Mouse (Mus musculus) midbrain, embryonic 15.5 days (tissue): ENCODE results near the gene Tspan11. TPM values are rescaled to one million over a fixed set of nuclear protein-coding genes. Genes with fewer than 3 reads are reported as not detected.

ENCODE experiments used
- ATAC-seq: fragments of 200-750 bp; cut with Nextera tagmentation; replicated peaks from 2 replicates; pipeline ENCODE4 v1.8.0; 2017; ENCODE audit warnings: moderate TSS enrichment
- H3K27ac ChIP-seq: fragments of 300-500 bp; sonication (generic); 2 replicates; pipeline ENCODE4 v1.5.1; 2015; ENCODE audit warnings: mild to moderate bottlenecking, inconsistent platforms
- H3K27me3 ChIP-seq: fragments of 300-500 bp; sonication (generic); replicated peaks from 2 replicates; pipeline ENCODE4 v1.6.1; 2015; ENCODE audit warnings: inconsistent platforms
- H3K36me3 ChIP-seq: fragments of 300-500 bp; sonication (generic); replicated peaks from 2 replicates; pipeline ENCODE4 v1.6.1; 2015; ENCODE audit warnings: inconsistent platforms
- H3K4me1 ChIP-seq: fragments of 300-500 bp; sonication (generic); 2 replicates; pipeline ENCODE4 v1.6.1; 2015; ENCODE audit warnings: inconsistent platforms
- H3K4me2 ChIP-seq: fragments of 300-500 bp; sonication (generic); 2 replicates; pipeline ENCODE4 v1.6.1; 2015; ENCODE audit warnings: inconsistent platforms, mild to moderate bottlenecking, moderate library complexity
- H3K4me3 ChIP-seq: fragments of 300-500 bp; sonication (generic); 2 replicates; pipeline ENCODE4 v1.5.1; 2015; ENCODE audit warnings: mild to moderate bottlenecking, inconsistent platforms
- H3K9ac ChIP-seq: fragments of 300-500 bp; sonication (generic); 2 replicates; pipeline ENCODE4 v1.6.1; 2015; ENCODE audit warnings: mild to moderate bottlenecking, inconsistent platforms
- H3K9me3 ChIP-seq: fragments of 300-500 bp; sonication (generic); 2 replicates; pipeline ENCODE4 v1.6.1; 2016; ENCODE audit warnings: inconsistent platforms
- WGBS: fragments of 180-500 bp; shearing (Covaris S2); methylation state at CpG from one replicate; pipeline ENCODE4 v1.1.7; 2015; ENCODE audit warnings: mixed read lengths; 5-methylcytosine and 5-hydroxymethylcytosine counted together
- polyA plus RNA-seq: library from polyadenylated mRNA; unstranded; fragments of >200 nt; fragmentation: Nextera tagmentation; extraction: Ambion mirVana; gene quantifications from 2 replicates; pipeline ENCODE4 v1.2.1, GENCODE M21; 2015

Tspan11 gene
- polyA plus RNA-seq, 1 experiment from 2014 or later = 4.8 TPM

DNA sequence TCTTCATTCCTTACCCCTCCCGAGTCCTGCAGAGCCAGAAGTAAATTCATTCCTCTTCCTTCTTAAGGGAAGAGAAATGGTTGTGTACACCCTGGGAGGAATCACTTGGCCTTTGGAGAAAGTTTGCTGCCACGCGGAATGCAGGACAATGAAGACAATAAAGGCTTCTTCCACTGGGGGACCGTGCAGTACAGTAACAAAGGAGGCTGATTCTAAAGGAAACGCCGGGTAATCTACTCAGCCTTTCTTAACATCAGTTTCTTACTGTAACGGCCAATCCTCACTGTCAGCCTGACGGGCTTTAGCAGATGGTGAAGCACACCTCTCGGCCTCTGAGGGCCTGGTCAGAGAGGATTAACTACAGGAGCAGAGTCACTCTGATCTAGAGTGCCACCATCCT is 25.4 kb upstream of the Tspan11 start:
- H3K27me3 ChIP-seq = no peaks in the 10 kb centered on the region
- no peaks in the 10 kb centered on the region for H3K36me3 ChIP-seq
- no peak overlapping the region for H3K9ac ChIP-seq
- H3K4me1 ChIP-seq = no peaks in the 10 kb centered on the region
- H3K4me2 ChIP-seq = no peak overlapping the region
- H3K27ac ChIP-seq = no peak overlapping the region
- H3K4me3 ChIP-seq = no peak overlapping the region
- no peaks in the 10 kb centered on the region for H3K9me3 ChIP-seq
- ATAC-seq = no peak
- WGBS = 27% methylated on average over 9 of the region's 9 CpGs

DNA sequence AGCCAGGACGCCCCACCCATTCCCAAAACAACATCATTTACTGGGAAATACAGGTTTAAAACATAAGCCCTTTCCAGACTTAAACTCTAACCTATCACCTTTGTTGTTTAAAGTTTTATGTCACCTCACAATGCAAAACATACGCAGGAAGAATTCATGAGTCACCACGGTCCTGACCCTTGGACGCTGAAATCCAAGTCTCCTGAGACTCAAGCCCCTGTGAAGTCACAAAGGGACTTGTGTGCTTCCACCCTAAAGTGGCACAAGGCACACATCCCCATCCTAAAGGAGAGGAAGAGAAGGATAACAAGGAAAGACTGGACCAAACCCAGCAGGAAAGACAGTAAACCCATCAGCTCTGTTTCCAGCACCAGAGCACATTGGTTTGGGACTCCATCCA is 22.0 kb upstream of the Tspan11 start:
- Histone ChIP-seq H3K9ac (no peak overlapping the region), H3K36me3 (no peaks in the 10 kb centered on the region), H3K4me2 (no peak overlapping the region), H3K9me3 (no peaks in the 10 kb centered on the region), H3K4me3 (no peak overlapping the region), H3K27me3 (no peaks in the 10 kb centered on the region), H3K27ac (no peak overlapping the region), H3K4me1 (no peaks in the 10 kb centered on the region)
- ATAC-seq = no peak
- WGBS = 81% methylated on average over 4 of the region's 4 CpGs

DNA sequence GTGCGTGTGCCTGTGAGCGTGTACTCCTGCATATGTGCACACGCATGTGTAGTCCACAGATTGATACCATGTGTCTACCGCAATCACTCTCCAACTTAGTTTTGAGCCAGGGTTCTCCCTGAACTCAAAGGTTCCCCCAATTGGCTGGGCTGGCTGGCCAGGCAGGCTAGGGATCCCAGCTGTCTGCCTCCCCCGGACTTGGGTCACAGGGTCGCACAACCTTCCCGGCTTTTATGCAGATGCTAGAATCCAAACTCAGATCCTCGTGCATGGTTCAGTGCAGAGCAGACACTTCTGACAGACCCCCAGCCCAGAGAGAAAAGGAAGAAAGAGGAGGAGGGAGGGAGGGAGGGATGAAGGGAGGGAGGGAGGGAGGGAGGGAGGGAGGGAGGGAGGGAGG is 18.8 kb upstream of the Tspan11 start:
- no peak for ATAC-seq
- no peaks in the 10 kb centered on the region for H3K4me1 ChIP-seq
- H3K9ac ChIP-seq = no peak overlapping the region
- no peaks in the 10 kb centered on the region for H3K9me3 ChIP-seq
- no peak overlapping the region for H3K4me3 ChIP-seq
- no peaks in the 10 kb centered on the region for H3K36me3 ChIP-seq
- WGBS = 61% methylated on average over 8 of the region's 8 CpGs
- no peak overlapping the region for H3K27ac ChIP-seq
- no peaks in the 10 kb centered on the region for H3K27me3 ChIP-seq
- no peak overlapping the region for H3K4me2 ChIP-seq

DNA sequence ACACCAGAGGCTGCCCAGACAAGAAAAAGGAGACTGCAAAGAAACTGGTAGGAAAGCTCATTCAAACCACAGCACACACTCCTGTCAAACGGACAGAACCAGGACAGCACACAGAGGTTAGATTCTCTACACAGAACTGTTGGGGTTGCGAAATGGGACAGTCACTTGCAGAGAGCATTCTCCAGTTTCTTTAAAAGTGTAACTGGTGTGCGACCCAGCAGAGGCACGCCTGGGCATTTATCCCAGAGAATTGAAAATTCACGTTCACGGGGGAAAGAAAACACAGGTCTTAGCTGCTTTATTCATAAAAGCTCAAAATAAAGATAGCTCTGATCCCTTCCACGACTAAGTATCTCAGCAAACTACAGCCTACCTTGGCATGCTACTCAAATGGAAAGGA is 18.3 kb upstream of the Tspan11 start:
- H3K4me1 ChIP-seq = no peaks in the 10 kb centered on the region

DNA sequence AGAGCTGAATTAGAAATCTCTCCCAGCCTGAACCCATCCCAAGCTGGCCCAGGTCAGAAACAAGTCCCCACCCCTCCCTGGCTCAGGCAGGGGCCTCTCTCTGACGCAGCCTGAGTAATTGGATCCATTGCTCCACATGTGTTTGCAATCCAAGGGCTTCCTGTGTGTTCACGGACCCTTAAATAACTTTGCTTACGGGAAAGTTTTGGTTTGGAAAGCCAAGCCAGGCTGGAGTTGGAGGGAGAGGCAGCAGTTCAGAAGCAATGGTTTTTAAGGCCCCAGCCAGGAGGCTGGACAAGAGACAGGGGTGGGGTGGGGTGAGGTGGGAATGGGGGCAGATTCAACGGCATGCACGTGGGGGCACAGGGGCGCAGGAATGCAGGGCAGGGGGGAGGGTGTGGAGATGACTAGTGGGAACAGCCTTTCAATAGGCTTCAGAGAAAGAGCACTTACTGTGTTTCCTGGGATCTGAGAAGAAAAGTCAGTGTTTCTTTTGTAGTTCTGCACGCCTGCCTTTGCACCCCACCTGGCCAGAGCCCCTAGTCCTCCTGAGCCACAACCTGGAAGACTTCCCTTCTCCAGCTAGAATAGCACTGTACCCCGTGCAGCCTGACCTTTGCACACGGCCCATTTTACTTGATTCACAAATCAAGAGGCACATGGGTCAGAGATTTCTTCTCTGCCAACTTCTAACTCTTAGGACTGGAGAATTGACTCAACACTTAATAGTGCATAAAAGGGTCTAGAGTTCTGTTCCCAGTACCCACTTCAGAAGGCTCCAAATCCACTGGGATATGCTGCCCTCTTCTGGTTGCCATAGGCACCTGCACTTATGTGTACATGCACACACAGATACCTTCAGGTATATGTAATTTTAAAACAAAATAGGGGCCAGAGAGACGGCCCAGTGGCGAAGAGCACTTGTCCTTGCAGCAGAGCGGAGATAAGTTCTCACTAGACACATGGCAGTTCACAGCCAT is 16.8 kb upstream of the Tspan11 start:
- Histone ChIP-seq H3K9ac (no peak overlapping the region), H3K27me3 (no peaks in the 10 kb centered on the region), H3K27ac (no peak overlapping the region), H3K9me3 (no peaks in the 10 kb centered on the region), H3K4me3 (no peak overlapping the region), H3K36me3 (no peaks in the 10 kb centered on the region), H3K4me2 (no peak overlapping the region), H3K4me1 (no peaks in the 10 kb centered on the region)
- WGBS = 81% methylated on average over 12 of the region's 12 CpGs
- ATAC-seq = no peak

More for the DNA sequence above, 18.3 kb upstream of the Tspan11 start:
- Histone ChIP-seq H3K27me3 (no peaks in the 10 kb centered on the region), H3K36me3 (no peaks in the 10 kb centered on the region), H3K9ac (no peak overlapping the region), H3K27ac (no peak overlapping the region), H3K4me3 (no peak overlapping the region), H3K4me2 (no peak overlapping the region), H3K9me3 (no peaks in the 10 kb centered on the region)
- WGBS = 81% methylated on average over 7 of the region's 7 CpGs
- ATAC-seq = no peak

DNA sequence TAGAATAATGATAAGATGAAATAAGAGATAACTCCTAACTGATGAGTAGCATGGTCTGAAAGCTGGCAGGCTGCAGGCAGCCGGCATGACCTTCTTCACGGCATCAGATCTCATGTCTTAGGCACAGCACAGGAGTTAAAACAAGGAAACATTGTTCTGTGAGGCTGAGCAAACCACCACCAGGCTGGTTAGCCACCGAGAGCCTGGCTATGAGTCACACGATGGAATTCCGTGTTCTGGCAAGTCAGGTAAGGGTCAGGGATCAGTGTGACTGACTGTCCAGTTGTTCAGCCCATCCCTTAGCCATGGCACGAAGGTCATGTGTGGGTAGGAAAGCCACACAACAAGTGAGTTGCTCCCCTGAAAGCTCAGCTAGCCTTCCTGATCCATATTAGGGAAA is 16.0 kb upstream of the Tspan11 start:
- H3K4me1 ChIP-seq = no peaks in the 10 kb centered on the region
- no peak overlapping the region for H3K9ac ChIP-seq
- ATAC-seq = no peak
- no peaks in the 10 kb centered on the region for H3K27me3 ChIP-seq
- 93% methylated on average over 6 of the region's 6 CpGs for WGBS
- no peak overlapping the region for H3K27ac ChIP-seq
- H3K4me2 ChIP-seq = no peak overlapping the region
- H3K9me3 ChIP-seq = no peaks in the 10 kb centered on the region
- no peaks in the 10 kb centered on the region for H3K36me3 ChIP-seq
- no peak overlapping the region for H3K4me3 ChIP-seq

DNA sequence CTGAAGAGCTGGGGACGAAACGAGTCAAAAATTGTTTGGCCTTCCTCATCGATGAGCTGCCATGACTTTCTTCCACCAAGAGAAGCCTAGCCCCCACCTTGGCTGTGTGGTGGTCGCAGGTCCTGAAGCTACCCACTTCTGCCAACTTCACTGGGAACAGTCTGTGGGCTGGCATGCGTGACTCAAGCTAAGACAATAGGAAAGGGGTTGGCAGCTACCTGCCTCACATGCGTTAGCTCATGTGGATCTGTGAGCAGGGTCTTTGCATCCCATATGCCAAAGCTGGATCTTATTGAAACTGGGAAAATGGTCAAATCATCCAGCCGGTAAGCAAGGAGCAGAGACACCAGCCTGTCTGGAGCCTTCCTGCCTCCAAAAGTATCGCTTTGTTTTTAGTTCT is 14.8 kb upstream of the Tspan11 start:
- Histone ChIP-seq H3K9ac (no peak overlapping the region), H3K4me1 (no peaks in the 10 kb centered on the region), H3K27ac (no peak overlapping the region), H3K9me3 (no peaks in the 10 kb centered on the region), H3K27me3 (no peaks in the 10 kb centered on the region), H3K36me3 (no peaks in the 10 kb centered on the region), H3K4me3 (no peak overlapping the region), H3K4me2 (no peak overlapping the region)
- no peak for ATAC-seq
- WGBS = 88% methylated on average over 8 of the region's 8 CpGs

DNA sequence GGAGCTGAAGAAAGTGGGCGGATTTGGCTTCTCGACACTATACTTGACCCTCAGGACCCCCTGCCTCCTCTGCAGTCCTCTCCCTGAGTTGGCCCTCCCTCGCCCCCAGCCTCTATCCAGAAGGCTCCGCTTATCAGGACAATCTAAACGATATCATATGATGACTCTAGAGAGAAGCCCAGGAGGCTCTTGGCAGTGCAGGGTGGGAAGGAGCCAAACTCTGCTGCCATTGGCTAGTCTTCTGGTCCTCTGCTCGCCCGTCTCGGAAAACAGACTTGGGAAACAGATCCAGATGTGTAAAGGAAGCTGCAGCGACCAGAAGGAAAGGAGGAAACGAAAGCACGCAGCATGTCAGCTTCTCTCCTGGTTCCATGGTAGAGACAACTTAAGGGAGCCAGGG is 11.5 kb upstream of the Tspan11 start:
- H3K27me3 ChIP-seq = no peaks in the 10 kb centered on the region
- H3K9me3 ChIP-seq = no peaks in the 10 kb centered on the region
- H3K9ac ChIP-seq = no peak overlapping the region
- H3K36me3 ChIP-seq = no peaks in the 10 kb centered on the region
- H3K4me3 ChIP-seq = no peak overlapping the region
- no peak for ATAC-seq
- 74% methylated on average over 11 of the region's 11 CpGs for WGBS
- H3K4me2 ChIP-seq = no peak overlapping the region
- no peak overlapping the region for H3K27ac ChIP-seq
- H3K4me1 ChIP-seq = no peaks in the 10 kb centered on the region

DNA sequence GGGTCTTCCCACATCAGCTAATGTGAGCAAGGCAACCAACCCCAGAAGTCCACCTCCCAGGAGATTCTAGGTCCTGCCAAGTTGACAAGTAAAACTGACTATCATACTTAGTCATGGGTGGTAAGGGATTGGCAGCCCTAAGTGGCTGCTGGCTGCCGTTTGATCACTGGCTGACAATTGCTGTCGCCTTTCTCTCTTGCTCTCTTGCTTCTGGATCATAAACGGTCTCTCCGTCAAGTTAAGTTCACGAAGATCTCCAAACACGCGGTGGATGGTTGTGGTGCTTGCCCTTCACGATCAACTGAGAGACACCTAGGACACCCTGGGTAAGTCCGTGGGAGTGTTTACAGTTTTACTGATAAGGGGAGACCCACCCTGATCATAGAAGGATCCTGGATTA is 11.0 kb upstream of the Tspan11 start:
- no peak overlapping the region for H3K4me3 ChIP-seq
- WGBS = 90% methylated on average over 9 of the region's 9 CpGs
- no peak for ATAC-seq
- H3K27ac ChIP-seq = no peak overlapping the region
- H3K36me3 ChIP-seq = no peaks in the 10 kb centered on the region
- no peak overlapping the region for H3K4me2 ChIP-seq
- H3K9ac ChIP-seq = no peak overlapping the region
- no peaks in the 10 kb centered on the region for H3K27me3 ChIP-seq
- no peaks in the 10 kb centered on the region for H3K9me3 ChIP-seq
- H3K4me1 ChIP-seq = no peaks in the 10 kb centered on the region

DNA sequence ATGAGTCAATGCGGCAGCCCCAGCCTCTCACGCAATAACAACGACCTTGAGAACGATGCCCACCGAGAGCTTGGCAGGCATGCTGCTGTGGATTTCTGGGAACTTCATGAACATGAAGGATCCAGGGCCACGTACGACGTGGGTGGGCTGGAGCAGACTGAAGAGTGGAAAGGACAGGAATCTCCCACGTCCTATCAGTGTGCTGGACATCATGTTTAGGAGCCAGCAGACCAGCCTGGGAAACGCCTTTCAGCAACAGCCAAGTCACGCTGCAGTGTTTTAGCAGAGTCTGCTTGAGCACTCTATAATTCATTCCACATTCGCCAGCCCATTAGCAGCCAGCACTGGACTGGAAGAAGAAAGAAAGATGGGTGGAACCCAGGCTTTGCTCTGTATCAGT is 10.4 kb upstream of the Tspan11 start:
- Histone ChIP-seq H3K4me2 (no peak overlapping the region), H3K9ac (no peak overlapping the region), H3K4me3 (no peak overlapping the region), H3K4me1 (no peaks in the 10 kb centered on the region), H3K36me3 (no peaks in the 10 kb centered on the region), H3K27me3 (no peaks in the 10 kb centered on the region), H3K27ac (no peak overlapping the region), H3K9me3 (no peaks in the 10 kb centered on the region)
- no peak for ATAC-seq
- 84% methylated on average over 12 of the region's 12 CpGs for WGBS

DNA sequence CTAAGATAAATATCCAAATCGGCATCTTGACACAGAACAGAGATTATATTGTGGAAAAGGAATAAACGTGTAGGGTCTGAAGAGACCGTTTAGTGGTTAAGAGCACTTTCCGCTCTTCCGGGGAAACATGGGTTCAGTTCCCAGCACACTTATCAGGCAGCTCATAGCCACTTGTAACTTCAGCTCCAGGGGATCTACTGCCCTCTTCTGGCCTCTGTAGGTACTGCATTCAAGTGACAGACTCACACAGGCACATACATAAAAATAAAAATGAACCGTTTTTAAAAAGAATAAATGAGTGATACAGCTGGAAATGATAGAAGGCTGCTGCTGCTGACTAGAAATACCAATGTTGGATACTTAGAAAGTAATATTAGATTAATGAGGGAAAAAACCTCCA is 7.9 kb upstream of the Tspan11 start:
- Histone ChIP-seq H3K9me3 (no peaks in the 10 kb centered on the region), H3K4me3 (no peak overlapping the region), H3K9ac (no peak overlapping the region), H3K4me1 (no peaks in the 10 kb centered on the region), H3K27me3 (no peaks in the 10 kb centered on the region), H3K27ac (no peak overlapping the region), H3K36me3 (no peaks in the 10 kb centered on the region), H3K4me2 (no peak overlapping the region)
- 90% methylated on average over 6 of the region's 6 CpGs for WGBS
- no peak for ATAC-seq

DNA sequence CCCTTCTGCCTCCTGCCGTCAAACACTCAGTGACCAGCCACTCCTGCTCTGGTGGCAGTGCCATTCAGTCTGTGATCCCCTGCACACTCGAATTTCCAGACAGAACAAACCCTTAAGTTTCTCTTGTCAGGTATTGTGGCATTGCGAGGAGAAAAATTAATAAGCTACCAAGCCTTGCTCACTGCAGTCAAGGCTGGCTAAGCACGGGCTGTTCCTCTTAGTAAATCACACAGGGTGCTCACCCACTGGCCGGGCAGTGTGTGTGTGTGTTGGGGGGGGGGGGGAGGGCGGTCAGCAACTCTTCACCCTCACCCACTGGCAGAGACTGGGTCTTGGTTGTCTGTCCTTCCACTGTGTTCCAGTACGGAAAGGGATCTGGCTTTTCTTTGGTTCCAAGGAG is 473 bp upstream of the Tspan11 start:
- peak overlapping the region; percentile 77; the same call in 1 of the 2 replicates for H3K27ac ChIP-seq
- 5% methylated on average over 7 of the region's 7 CpGs for WGBS
- 0 out of 2 replicates have a peak, but pooled peaks have one; percentile 22 for ATAC-seq
- H3K4me1 ChIP-seq = peaks cover 25% of the 10 kb centered on the region
- no peak overlapping the region for H3K9ac ChIP-seq
- H3K36me3 ChIP-seq = no peaks in the 10 kb centered on the region
- no peaks in the 10 kb centered on the region for H3K27me3 ChIP-seq
- peak overlapping the region; percentile 47; the same call in 1 of the 2 replicates for H3K4me3 ChIP-seq
- H3K9me3 ChIP-seq = no peaks in the 10 kb centered on the region
- H3K4me2 ChIP-seq = peak overlapping the region; percentile 95

DNA sequence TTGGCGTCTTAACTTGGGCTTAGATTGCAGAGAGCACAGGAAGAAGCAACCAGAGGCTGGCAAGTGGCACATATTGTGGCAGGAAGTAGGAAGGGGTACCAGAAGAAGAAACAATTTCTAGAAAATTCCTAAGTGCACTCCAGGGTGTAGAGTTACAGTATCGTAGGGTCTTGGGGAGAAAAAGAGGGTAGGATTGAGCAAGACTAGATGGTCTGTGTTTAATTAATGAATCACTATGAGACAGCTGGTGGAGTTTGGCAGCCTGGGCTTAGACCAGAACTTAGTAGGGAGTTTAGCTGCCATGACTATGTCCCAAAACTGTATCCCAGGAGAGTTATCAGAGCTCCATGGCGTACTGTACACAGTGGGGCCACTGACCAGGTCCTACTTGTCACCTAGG is 1.2 kb downstream of the Tspan11 start:
- H3K9me3 ChIP-seq = no peaks in the 10 kb centered on the region
- H3K27ac ChIP-seq = peak overlapping the region; percentile 77
- H3K4me2 ChIP-seq = peak overlapping the region; percentile 95
- H3K4me1 ChIP-seq = peaks cover 27% of the 10 kb centered on the region
- H3K4me3 ChIP-seq = no peak overlapping the region
- H3K27me3 ChIP-seq = no peaks in the 10 kb centered on the region
- H3K9ac ChIP-seq = no peak overlapping the region
- H3K36me3 ChIP-seq = no peaks in the 10 kb centered on the region
- no peak for ATAC-seq
- WGBS = 71% methylated on average over 3 of the region's 3 CpGs
